Mouse (Mus musculus) heart, embryonic 12.5 days (tissue): Measurements from ENCODE around the gene Cdca4. TPM values are rescaled to one million over a fixed set of nuclear protein-coding genes. Genes with fewer than 3 reads are reported as not detected.
"Not testable (repeated sequence)": the region's sequence is repeated elsewhere in the genome, so short reads cannot be mapped to it uniquely, and the experiment has no call there.

Experiments used
- ATAC-seq: fragments of 200-750 bp; cut with Nextera tagmentation; 2 replicates; pipeline ENCODE4 v1.8.0; 2017; ENCODE audit warnings: moderate TSS enrichment, moderate library complexity; ENCODE audit not compliant: insufficient number of reproducible peaks, low FRiP score
- H3K27ac ChIP-seq: fragments of 300-500 bp; sonication (generic); 2 replicates; pipeline ENCODE4 v1.5.1; 2016; ENCODE audit warnings: mild to moderate bottlenecking, moderate library complexity; ENCODE audit not compliant: poor library complexity, severe bottlenecking
- H3K27me3 ChIP-seq: fragments of 300-500 bp; sonication (generic); replicated peaks from 2 replicates; pipeline ENCODE4 v1.6.1; 2016; ENCODE audit warnings: mild to moderate bottlenecking, moderate library complexity
- H3K36me3 ChIP-seq: fragments of 300-500 bp; sonication (generic); 2 replicates; pipeline ENCODE4 v1.6.1; 2016; ENCODE audit warnings: mild to moderate bottlenecking, moderate library complexity
- H3K4me1 ChIP-seq: fragments of 300-500 bp; sonication (generic); replicated peaks from 2 replicates; pipeline ENCODE4 v1.6.1; 2016; ENCODE audit warnings: mild to moderate bottlenecking
- H3K4me2 ChIP-seq: fragments of 300-500 bp; sonication (generic); 2 replicates; pipeline ENCODE4 v1.6.1; 2016; ENCODE audit warnings: mild to moderate bottlenecking, moderate library complexity
- H3K4me3 ChIP-seq: fragments of 300-500 bp; sonication (generic); 2 replicates; pipeline ENCODE4 v1.5.1; 2016; ENCODE audit warnings: mild to moderate bottlenecking
- H3K9ac ChIP-seq: fragments of 300-500 bp; sonication (generic); 2 replicates; pipeline ENCODE4 v1.6.1; 2016; ENCODE audit warnings: mild to moderate bottlenecking, moderate library complexity
- H3K9me3 ChIP-seq: fragments of 300-500 bp; sonication (generic); replicated peaks from 2 replicates; pipeline ENCODE4 v1.6.1; 2016; ENCODE audit warnings: mild to moderate bottlenecking, moderate library complexity
- WGBS: fragments of 180-500 bp; shearing (Covaris S2); methylation state at CpG from one replicate; pipeline ENCODE4 v1.1.7; 2016; 5-methylcytosine and 5-hydroxymethylcytosine counted together
- polyA plus RNA-seq: library from polyadenylated mRNA; unstranded; fragments of >200 nt; fragmentation: Nextera tagmentation; extraction: Ambion mirVana; gene quantifications from 2 replicates; pipeline ENCODE4 v1.2.1, GENCODE M21; 2016

Gene Cdca4
- polyA plus RNA-seq, 1 experiment from 2014 or later = 49.2 TPM

DNA sequence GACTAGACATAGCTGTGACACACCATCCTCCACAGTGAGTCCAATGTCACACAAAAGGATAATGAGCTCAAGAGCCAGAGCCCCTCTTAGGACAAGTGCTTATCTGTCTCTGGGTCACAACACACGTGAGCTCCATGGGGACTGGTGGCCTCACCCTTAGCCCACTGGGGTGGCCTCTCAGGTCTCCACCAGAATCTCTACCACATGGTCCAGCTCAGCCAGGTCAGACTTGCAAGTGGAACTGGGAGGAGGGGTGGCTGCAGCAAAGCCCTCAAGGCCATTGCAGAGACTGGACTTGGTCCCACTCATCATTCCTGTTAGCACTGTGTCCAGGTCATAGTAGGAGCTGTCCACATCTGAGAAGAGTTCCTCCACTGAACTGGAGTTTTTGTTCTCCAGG lies 8.0 kb downstream of the Cdca4 start:
- peak; percentile 24; the same call in 1 of the 2 replicates for ATAC-seq
- Histone ChIP-seq H3K9me3 (no peaks in the 10 kb centered on the region), H3K4me3 (no peak overlapping the region), H3K9ac (no peak overlapping the region), H3K36me3 (peaks cover 72% of the 10 kb centered on the region), H3K27ac (peak overlapping the region; percentile 20), H3K27me3 (no peaks in the 10 kb centered on the region), H3K4me1 (peaks cover 48% of the 10 kb centered on the region), H3K4me2 (peak overlapping the region; percentile 23; the same call in 1 of the 2 replicates)
- WGBS = 9% methylated on average over 1 of the region's 1 CpGs

DNA sequence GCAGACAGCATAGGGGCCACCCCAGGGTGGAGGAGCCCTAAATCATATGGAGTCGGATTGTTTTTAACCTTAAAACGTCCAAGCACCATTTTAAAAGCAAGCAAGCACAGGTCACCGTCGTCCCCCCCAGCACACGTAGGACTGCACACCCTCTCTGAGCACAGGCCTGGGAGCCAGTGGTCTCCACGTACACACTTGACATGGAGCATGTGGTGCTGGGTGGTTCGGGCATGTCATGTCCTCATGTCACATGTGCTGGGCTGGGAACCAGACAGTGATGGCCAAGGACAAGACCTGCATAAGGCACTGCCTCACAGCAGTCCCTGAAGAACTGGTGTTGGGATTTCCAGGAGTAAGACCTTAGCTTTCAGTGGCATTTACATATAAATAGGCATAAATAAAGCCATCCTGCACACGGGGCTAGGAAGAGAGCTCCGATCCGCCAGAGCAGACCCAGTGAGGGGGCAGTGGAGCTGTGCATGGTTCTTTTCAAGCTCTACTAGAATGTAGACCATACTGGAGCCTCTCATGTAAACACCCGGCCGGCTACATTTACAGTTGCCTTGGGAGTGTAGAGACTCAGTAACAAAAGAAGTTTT lies 8.7 kb downstream of the Cdca4 start:
- Histone ChIP-seq H3K27me3 (no peaks in the 10 kb centered on the region), H3K4me1 (peaks cover 51% of the 10 kb centered on the region), H3K27ac (0 out of 2 replicates have a peak overlapping the region, but pooled peaks have one; percentile 32), H3K4me3 (no peak overlapping the region), H3K9ac (no peak overlapping the region), H3K9me3 (no peaks in the 10 kb centered on the region), H3K4me2 (no peak overlapping the region), H3K36me3 (peaks cover 74% of the 10 kb centered on the region)
- 84% methylated on average over 12 of the region's 12 CpGs for WGBS
- ATAC-seq = no peak

DNA sequence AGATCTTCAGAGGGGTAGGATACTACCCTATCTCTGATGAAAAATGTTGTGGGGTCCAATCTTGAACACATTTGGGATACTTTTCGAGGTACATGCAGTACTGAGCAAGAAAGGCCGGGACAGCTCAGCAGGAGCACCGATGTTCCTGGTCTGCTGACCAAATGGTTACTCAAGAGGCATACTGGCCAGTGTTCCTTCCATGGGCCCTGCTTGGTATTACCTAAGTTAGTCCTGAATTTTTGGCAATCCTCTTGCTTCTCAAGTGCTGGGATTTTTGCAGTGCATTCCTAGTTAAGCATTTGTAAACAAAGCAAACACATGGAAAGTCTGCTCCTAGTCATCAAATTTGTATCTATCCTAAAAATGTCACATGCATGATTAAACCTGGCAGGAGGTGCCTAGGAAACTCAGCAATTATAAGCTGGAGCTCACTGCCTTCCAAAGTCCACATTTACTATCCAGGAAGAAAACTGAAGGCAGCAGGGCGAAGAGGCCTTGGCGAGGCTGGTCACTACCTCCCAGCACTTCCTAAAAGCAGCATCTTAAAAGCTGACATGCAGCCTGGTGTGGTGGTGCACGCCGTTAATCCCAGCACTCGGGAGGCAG lies 10.1 kb downstream of the Cdca4 start:
- Histone ChIP-seq H3K9ac (no peak overlapping the region), H3K27ac (no peak overlapping the region), H3K4me2 (no peak overlapping the region), H3K27me3 (no peaks in the 10 kb centered on the region), H3K9me3 (no peaks in the 10 kb centered on the region), H3K36me3 (peaks cover 75% of the 10 kb centered on the region), H3K4me1 (peaks cover 38% of the 10 kb centered on the region), H3K4me3 (no peak overlapping the region)
- 89% methylated on average over 8 of the region's 8 CpGs for WGBS
- ATAC-seq = no peak

DNA sequence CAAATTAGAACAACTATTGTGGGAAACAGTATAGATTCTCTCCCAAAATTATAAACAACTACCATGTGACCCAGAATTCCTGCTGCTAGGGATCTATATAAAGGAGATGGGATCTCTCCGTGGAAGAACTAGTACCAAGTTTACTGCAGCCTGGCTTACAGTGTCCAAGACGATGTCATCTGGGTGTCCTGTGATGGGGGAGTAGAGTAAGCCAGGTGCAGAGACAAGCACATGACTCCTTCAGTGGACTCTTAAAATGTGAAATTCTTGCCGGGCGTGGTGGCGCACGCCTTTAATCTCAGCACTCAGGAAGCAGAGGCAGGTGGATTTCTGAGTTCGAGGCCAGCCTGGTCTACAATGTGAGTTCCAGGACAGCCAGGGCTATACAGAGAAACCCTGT lies 12.4 kb downstream of the Cdca4 start:
- H3K4me3 ChIP-seq, H3K9me3 ChIP-seq, ATAC-seq, H3K27me3 ChIP-seq, H3K27ac ChIP-seq, H3K9ac ChIP-seq, H3K4me2 ChIP-seq: not testable (repeated sequence)
- peaks cover 27% of the 10 kb centered on the region for H3K4me1 ChIP-seq
- peaks cover 74% of the 10 kb centered on the region for H3K36me3 ChIP-seq
- 76% methylated on average over 7 of the region's 7 CpGs for WGBS

DNA sequence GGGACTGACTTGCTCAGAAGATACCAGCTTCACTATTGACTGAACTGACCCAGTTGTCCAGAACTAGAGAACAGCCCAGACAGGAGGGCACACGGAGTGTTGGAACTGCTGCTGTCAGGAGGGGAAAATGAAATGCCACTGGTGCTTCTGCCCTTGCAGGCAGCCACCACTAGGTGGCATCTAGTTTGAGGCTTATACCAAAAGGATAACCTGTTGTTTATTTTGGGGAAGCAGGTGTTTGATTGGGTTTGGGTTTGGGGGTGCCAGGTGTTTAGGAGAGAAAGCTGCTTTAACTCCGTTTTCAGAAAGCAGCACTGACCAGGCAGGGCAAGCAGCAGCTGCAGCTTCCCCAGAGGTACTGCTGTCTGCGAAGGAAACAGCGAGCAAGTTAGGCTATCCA lies 12.9 kb downstream of the Cdca4 start:
- Histone ChIP-seq H3K4me3 (no peak overlapping the region), H3K4me1 (peaks cover 27% of the 10 kb centered on the region), H3K36me3 (peaks cover 68% of the 10 kb centered on the region), H3K9ac (no peak overlapping the region), H3K27ac (no peak overlapping the region), H3K27me3 (no peaks in the 10 kb centered on the region), H3K4me2 (no peak overlapping the region), H3K9me3 (no peaks in the 10 kb centered on the region)
- WGBS = 56% methylated on average over 4 of the region's 4 CpGs
- no peak for ATAC-seq

DNA sequence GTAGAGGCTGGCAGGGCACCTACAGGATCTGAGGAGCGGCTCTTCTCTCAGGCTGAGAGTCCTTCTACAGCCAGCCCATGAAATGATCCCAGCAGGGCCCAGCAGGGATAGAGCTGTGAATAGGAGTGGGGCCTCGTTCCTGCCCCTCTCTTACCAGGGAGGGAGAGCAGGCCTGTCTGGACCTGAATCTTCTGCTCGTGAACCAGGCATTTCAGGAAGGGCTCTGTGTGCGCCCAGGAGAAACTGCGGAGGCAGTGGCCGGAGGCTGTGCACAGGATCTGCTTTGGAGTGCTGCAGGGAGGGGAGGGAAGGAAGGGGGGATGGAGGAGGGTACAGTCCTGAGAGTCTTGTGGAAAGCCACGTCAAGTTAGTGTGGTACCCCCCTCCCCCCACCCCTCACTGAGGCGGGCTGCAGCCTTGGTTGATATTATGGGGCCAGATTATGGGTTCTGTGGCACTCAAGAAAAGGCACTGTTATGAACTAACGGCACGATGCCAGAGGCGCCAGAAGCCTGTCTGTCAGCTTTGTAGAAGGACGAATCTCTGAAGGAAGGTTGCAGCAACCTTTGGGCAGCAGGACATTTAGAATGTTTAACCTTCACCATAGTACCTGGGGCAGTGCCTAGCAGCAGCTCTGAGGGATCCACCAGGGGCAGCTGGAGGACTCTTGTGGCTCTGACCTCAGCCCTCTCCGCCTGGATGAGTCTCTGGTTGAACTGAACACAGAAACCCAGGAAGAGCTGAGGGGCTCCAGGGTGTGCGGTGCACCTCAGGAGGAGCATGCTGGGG lies 14.3 kb downstream of the Cdca4 start:
- no peaks in the 10 kb centered on the region for H3K9me3 ChIP-seq
- H3K4me1 ChIP-seq = peaks cover 34% of the 10 kb centered on the region
- H3K4me2 ChIP-seq = no peak overlapping the region
- H3K9ac ChIP-seq = no peak overlapping the region
- H3K27me3 ChIP-seq = no peaks in the 10 kb centered on the region
- WGBS = 72% methylated on average over 14 of the region's 14 CpGs
- no peak for ATAC-seq
- H3K4me3 ChIP-seq = no peak overlapping the region
- peaks cover 55% of the 10 kb centered on the region for H3K36me3 ChIP-seq
- H3K27ac ChIP-seq = no peak overlapping the region

DNA sequence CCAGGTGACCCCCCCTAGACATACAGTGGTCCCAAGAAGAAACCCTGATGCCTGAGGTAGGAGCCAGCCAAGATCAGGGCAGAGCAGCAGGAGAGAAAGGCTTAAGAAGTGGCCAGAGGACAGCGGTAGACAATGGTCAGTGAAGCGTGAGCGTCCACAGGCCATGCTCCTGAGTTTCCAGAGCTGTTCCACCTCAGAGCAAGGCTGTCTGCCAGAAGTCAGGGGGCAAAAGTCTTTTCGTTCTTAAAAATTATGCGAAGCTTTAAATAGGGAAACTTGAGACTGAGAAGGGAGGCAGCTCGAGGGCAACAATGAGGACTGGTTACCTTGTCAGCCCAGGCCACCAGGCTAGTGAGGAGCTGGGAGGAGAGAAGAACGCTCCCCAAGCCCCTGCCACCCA lies 15.9 kb downstream of the Cdca4 start:
- ATAC-seq = no peak
- no peak overlapping the region for H3K4me2 ChIP-seq
- WGBS = 89% methylated on average over 7 of the region's 7 CpGs
- H3K27me3 ChIP-seq = no peaks in the 10 kb centered on the region
- H3K9ac ChIP-seq = no peak overlapping the region
- H3K36me3 ChIP-seq = peaks cover 41% of the 10 kb centered on the region
- H3K4me3 ChIP-seq = no peak overlapping the region
- no peaks in the 10 kb centered on the region for H3K9me3 ChIP-seq
- no peak overlapping the region for H3K27ac ChIP-seq
- H3K4me1 ChIP-seq = peaks cover 43% of the 10 kb centered on the region

DNA sequence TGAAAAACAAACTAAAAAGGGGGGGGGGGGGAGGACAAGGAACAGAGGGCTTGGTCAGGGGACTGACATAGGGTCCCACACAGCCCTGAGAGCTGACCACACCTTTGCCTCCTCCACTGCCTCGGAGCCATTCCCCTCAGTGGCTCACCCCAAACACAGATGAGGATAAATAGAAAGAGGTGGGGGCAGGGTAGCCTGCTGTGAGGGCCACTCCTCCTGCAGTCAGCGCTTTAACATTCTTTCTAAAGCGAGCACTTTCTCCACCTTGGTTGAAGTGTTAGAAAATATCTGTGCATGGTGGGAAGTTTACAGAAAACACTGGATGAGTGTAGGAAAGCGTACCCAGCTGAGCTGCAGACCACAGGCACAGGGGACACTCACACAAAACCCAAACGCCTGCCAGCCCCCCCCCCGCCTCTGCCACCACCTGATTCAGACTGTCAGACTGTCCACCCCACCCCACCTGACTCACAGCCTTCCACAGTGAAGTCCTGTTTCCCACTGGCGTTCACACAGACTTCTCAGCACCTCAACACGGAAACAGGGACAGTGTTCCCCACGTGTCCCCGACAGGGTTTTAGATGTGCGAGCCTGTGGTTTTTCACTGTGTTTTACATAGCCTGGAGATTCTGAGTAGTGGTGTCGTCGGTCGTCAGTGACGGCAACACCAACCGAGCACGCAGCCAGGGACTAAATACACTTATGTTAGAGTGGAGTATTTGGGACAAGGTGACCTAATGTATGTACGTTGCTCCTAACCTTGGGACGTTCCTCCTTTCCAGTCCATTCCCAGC lies 18.9 kb downstream of the Cdca4 start:
- peaks cover 15% of the 10 kb centered on the region for H3K36me3 ChIP-seq
- no peaks in the 10 kb centered on the region for H3K9me3 ChIP-seq
- H3K4me2 ChIP-seq = peak overlapping the region; percentile 94
- WGBS = 52% methylated on average over 18 of the region's 19 CpGs
- H3K4me3 ChIP-seq = peak overlapping the region; percentile 73
- peaks cover 40% of the 10 kb centered on the region for H3K4me1 ChIP-seq
- peak overlapping the region; percentile 74 for H3K9ac ChIP-seq
- H3K27me3 ChIP-seq = peaks cover 12% of the 10 kb centered on the region
- no peak for ATAC-seq
- H3K27ac ChIP-seq = no peak overlapping the region

DNA sequence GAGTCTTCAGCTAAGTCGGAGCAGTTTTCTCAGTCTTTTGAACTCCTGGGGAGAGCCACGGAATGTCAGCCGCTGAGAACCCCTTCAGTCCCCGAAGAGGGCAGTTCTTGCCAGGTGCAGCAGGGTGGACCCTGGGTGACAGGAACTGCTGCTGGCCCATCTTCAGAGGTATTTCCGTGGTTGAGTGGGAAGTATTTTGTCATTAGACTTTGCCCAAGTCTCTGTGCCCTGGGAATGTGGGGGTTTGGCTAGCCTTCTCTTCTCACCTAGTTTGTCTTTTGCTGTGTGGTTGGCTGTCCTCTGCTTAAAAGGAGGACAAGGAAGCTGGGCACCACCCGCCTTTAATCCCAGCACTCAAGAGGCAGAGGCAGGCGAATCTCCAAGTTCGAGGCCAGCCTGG lies 19.6 kb downstream of the Cdca4 start:
- H3K4me3 ChIP-seq = peak overlapping the region; percentile 73
- WGBS = 18% methylated on average over 8 of the region's 8 CpGs
- 0 out of 2 replicates have a peak overlapping the region, but pooled peaks have one; percentile 28 for H3K27ac ChIP-seq
- H3K9me3 ChIP-seq = no peaks in the 10 kb centered on the region
- H3K4me1 ChIP-seq = peaks cover 40% of the 10 kb centered on the region
- peak overlapping the region; percentile 74 for H3K9ac ChIP-seq
- ATAC-seq = no peak
- H3K27me3 ChIP-seq = peaks cover 16% of the 10 kb centered on the region
- H3K4me2 ChIP-seq = peak overlapping the region; percentile 94
- H3K36me3 ChIP-seq = peaks cover 9% of the 10 kb centered on the region

DNA sequence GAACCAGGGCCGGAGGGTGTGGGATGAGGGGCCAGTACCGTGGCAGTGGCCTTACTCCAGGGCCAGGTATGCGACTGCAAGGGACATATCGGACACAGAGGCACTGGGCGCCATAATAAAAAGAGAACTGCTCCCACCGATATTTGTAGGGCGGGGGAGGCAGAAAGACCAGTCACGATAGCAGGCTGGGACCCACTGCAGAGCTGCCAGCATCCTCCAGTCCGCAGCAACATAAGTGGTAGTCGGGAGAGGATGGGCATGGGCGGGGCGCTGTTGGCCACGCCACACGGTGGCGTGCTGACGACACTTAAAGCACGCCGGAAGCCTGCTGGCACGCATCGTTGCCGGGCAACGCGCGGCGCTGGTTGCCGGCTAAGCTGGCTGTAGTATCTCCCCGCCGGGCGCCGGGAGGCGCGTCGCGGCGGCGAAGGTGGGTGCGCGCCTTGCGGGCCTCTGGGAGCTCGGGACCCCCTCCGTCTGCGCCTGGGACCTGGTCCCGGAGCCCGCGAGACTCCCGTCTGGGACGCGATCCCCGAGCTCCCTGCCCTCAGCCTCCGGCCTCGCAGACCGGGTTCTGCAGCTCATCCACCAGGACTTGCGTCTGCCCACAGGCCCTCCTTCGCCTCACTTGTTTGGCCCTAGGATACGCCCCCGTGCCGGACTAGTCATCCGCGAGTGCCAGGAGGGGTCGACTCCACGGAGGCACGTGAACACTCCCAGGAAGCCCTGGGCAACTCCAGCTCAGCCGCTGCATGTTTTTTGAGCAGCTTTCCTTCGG lies 20.4 kb downstream of the Cdca4 start, which contains the start of gene Clba1:
TSS of gene Clba1 (plus strand) at position 351 of the 778 bp plus-strand sequence.
- peaks cover under 1% of the 10 kb centered on the region; the same call in 1 of the 2 replicates for H3K36me3 ChIP-seq
- 1% methylated on average over 64 of the region's 64 CpGs for WGBS
- H3K9ac ChIP-seq = peak within 1 kb of the TSS; percentile 74
- no peaks in the 10 kb centered on the region for H3K9me3 ChIP-seq
- H3K27ac ChIP-seq = peak within 1 kb of the TSS; percentile 28; the same call in 1 of the 2 replicates
- peak within 1 kb of the TSS; percentile 94 for H3K4me2 ChIP-seq
- H3K4me1 ChIP-seq = peaks cover 42% of the 10 kb centered on the region
- peaks cover 17% of the 10 kb centered on the region for H3K27me3 ChIP-seq
- ATAC-seq = peak; percentile 90
- H3K4me3 ChIP-seq = peak within 1 kb of the TSS; percentile 73
